Comparison of ENCODE assay signal across 8 mouse cellular contexts in the genomic region with DNA sequence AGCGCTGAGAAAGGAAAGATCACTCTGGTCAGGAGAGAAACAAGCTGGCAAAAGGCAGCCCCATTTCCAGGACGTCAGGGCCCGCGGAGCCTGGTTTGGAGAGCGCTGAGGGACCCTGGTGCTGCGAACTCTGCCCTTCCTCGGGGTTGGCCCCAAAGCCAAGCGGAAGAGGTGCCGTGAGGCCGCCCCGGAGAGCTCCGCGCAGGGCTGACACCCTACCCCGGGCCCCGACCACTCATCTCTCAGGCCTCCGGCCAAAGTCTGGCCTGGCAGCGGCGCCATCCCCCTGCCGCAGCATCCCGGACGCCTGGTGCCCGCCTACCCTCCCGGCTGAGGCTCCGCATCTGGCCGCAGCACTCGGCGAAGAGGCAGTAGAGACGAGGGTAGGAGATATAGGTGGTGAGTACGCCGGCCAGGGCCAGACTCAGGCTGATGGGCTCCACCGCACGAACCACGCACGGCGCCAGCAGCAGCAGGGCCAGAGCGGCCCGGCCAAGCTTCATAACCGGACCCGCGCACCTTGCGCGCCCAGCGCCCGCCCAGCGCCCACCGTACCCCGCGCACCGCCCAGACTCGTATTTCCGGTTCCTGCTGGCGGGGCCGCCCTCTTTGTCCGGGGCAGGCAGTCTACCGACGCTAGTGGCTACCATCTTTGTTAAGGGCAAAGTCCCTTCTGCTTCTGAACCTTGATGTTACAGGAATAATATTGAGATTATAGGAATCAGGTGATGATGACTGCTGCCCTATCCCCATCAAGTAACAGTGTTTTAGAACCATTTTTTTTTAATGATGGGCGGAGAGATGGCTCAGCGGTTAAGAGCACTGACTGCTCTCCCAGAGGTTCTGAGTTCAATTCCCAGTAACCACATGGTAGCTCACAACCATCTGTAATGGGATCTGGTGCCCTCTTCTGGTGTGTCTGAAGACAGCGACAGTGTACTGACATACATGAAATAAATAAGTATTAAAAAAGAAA. TPM values are rescaled to one million over a fixed set of nuclear protein-coding genes. Genes with fewer than 3 reads are reported as not detected.
DNase-seq lines count a peak whose midpoint lies in the region; ATAC-seq and TF ChIP-seq lines count a peak whose summit lies in the region.

A gene (minus strand): TSS at position 582 of the 976 bp plus-strand sequence.

- peak; percentile 94 for TF ChIP-seq POLR2A in MEL (IDR thresholded peaks at IDR 0.05; ENCODE audit: control insufficient read depth in 1 of 2, insufficient read depth in 1 of 2, low read depth in 1 of 2, low read length in 2 of 2, poor library complexity in 1 of 2)
- TF ChIP-seq POLR2A in cerebellum, adult 2 months (IDR thresholded peaks at IDR 0.05; ENCODE audit: borderline replicate concordance, insufficient read depth, low read length) = peak; percentile 78

- H3K79me2 ChIP-seq in MEL (ENCODE audit: control insufficient read depth, insufficient read depth, low read length, poor library complexity) = peaks cover 23% of the 10 kb centered on the region

- peak within 1 kb of the TSS; percentile 79 to 96 for H3K4me3 ChIP-seq in MEL (ENCODE audit: control insufficient read depth in 1 of 2, insufficient read depth in 1 of 2, low read depth in 2 of 2, low read length in 2 of 2)
- H3K4me3 ChIP-seq in cerebellum, adult 2 months (replicated peaks; ENCODE audit: insufficient read depth, low read depth, low read length) = peak within 1 kb of the TSS; percentile 59
- peak within 1 kb of the TSS; percentile 100 for H3K4me3 ChIP-seq in lung, embryonic 16.5 days (ENCODE audit: low read length)

- H3K27me3 ChIP-seq in MEL (ENCODE audit: control insufficient read depth in 1 of 2, insufficient read depth in 2 of 2, low read length in 2 of 2) = no peaks in the 10 kb centered on the region
- H3K27me3 ChIP-seq in cerebellum, adult 2 months (ENCODE audit: control insufficient read depth, insufficient read depth, low read length) = no peaks in the 10 kb centered on the region
- H3K27me3 ChIP-seq in lung, embryonic 16.5 days (ENCODE audit: control insufficient read depth, insufficient read depth, low read depth, low read length) = no peaks in the 10 kb centered on the region

- peak; percentile 79 to 82 for ATAC-seq in hematopoietic stem cell, adult 5-6 weeks (replicated peaks in 1 of 2; ENCODE audit: insufficient read depth in 1 of 2, low FRiP score in 2 of 2, low TSS enrichment in 1 of 2, low read depth in 1 of 2, poor library complexity in 2 of 2, severe bottlenecking in 2 of 2)
- ATAC-seq in lung, embryonic 16.5 days (ENCODE audit: low read depth) = peak; percentile 97

- no peak for TF ChIP-seq EP300 in MEL (IDR thresholded peaks at IDR 0.05; ENCODE audit: low read depth in 1 of 2, low read length in 2 of 2)

- 2% methylated on average over 59 of the region's 59 CpGs for WGBS in cerebellum, adult 2 months
- 2% methylated on average over 57 of the region's 59 CpGs for WGBS in lung, embryonic 16.5 days

- no peak; a peak in 1 of 6 replicates for TF ChIP-seq CTCF in MEL (IDR thresholded peaks at IDR 0.05 in 2 of 3, conservative IDR thresholded peaks at IDR 0.05 in 1 of 3; ENCODE audit: control insufficient read depth in 1 of 3, insufficient read depth in 1 of 3, low read depth in 2 of 3, low read length in 3 of 3, poor library complexity in 1 of 3, severe bottlenecking in 1 of 3)
- TF ChIP-seq CTCF in cerebellum, adult 2 months (IDR thresholded peaks at IDR 0.05; ENCODE audit: borderline replicate concordance, insufficient read depth, low read depth, low read length) = no peak

- H3K9ac ChIP-seq in MEL (ENCODE audit: control insufficient read depth, low read depth, low read length, poor library complexity, severe bottlenecking) = peak within 1 kb of the TSS; percentile 96
- H3K9ac ChIP-seq in lung, embryonic 16.5 days (ENCODE audit: low read length) = peak within 1 kb of the TSS; percentile 98

- peak within 1 kb of the TSS; percentile 65 for H3K27ac ChIP-seq in MEL (ENCODE audit: control insufficient read depth, low read depth, low read length)
- peak within 1 kb of the TSS; percentile 8 for H3K27ac ChIP-seq in cerebellum, adult 2 months (ENCODE audit: insufficient read depth, low read length)
- peak within 1 kb of the TSS; percentile 73 for H3K27ac ChIP-seq in lung, embryonic 16.5 days (ENCODE audit: low read length)

- H3K4me1 ChIP-seq in MEL (ENCODE audit: control insufficient read depth in 1 of 2, insufficient read depth in 2 of 2, low read length in 2 of 2) = peaks cover 0 to 22% of the 10 kb centered on the region in 2 experiments; a peak in 3 of 4 replicates
- peaks cover 8% of the 10 kb centered on the region; the same call in 1 of the 2 replicates for H3K4me1 ChIP-seq in cerebellum, adult 2 months (ENCODE audit: control insufficient read depth, insufficient read depth, low read length)
- H3K4me1 ChIP-seq in lung, embryonic 16.5 days (replicated peaks; ENCODE audit: control insufficient read depth, insufficient read depth, low read length) = peaks cover 11% of the 10 kb centered on the region

- DNase-seq in MEL (ENCODE audit: low read depth, low spot score) = peak; percentile 95
- DNase-seq in cerebellum, adult 2 months = peak; percentile 90 to 91
- DNase-seq in forelimb bud, embryonic 11.5 days (ENCODE audit: low read depth, low spot score) = peak; percentile 86
- peak; percentile 84 for DNase-seq in layer of hippocampus, adult 9-10 months (ENCODE audit: low spot score)
- DNase-seq in ovary, postnatal 10 days (ENCODE audit: low spot score) = peak; percentile 68
- peak; percentile 77 to 85 for DNase-seq in thymus, postnatal 10 days (ENCODE audit: low spot score in 2 of 2)

- peaks cover 1 to 23% of the 10 kb centered on the region in 2 experiments; a peak in 3 of 4 replicates for H3K36me3 ChIP-seq in MEL (ENCODE audit: control insufficient read depth in 1 of 2, insufficient read depth in 2 of 2, low read length in 2 of 2)
- H3K36me3 ChIP-seq in lung, embryonic 16.5 days (ENCODE audit: control insufficient read depth, insufficient read depth, low read length) = peaks cover 22% of the 10 kb centered on the region

- H3K4me2 ChIP-seq in lung, embryonic 16.5 days (ENCODE audit: low read depth, low read length) = peak within 1 kb of the TSS; percentile 94

- no peaks in the 10 kb centered on the region for H3K9me3 ChIP-seq in MEL (replicated peaks; ENCODE audit: insufficient read depth, low read length)
- H3K9me3 ChIP-seq in lung, embryonic 16.5 days (ENCODE audit: control insufficient read depth, low read length) = no peaks in the 10 kb centered on the region

- TF ChIP-seq RAD21 in MEL (IDR thresholded peaks at IDR 0.05; ENCODE audit: low read depth, low read length) = no peak

TF ChIP-seq in MEL, 35 proteins besides CTCF, POLR2A, EP300 and RAD21:
- TF ChIP-seq JUND (IDR thresholded peaks at IDR 0.05; ENCODE audit: low read depth, low read length) (no peak), NELFE (IDR thresholded peaks at IDR 0.05; ENCODE audit: low read depth, low read length) (peak; percentile 97), MEF2A (IDR thresholded peaks at IDR 0.05; ENCODE audit: extremely low read depth, insufficient replicate concordance, low read depth, low read length, poor library complexity, severe bottlenecking) (no peak), HCFC1 (IDR thresholded peaks at IDR 0.05; ENCODE audit: low read depth, low read length) (peak; percentile 96), KAT2A (conservative IDR thresholded peaks at IDR 0.05; ENCODE audit: low read depth, low read length) (peak; percentile 70; the same call in 1 of the 2 replicates), TBP (IDR thresholded peaks at IDR 0.05; ENCODE audit: low read depth, low read length) (0 out of 2 replicates have a peak, but pooled peaks have one; percentile 47), ZNF384 (IDR thresholded peaks at IDR 0.05; ENCODE audit: low read depth, low read length) (peak; percentile 73), RCOR1 (IDR thresholded peaks at IDR 0.05; ENCODE audit: low read depth, low read length) (peak; percentile 57; the same call in 1 of the 2 replicates), MAX (IDR thresholded peaks at IDR 0.05; ENCODE audit: low read length) (peak; percentile 36; the same call in 1 of the 2 replicates), MXI1 (IDR thresholded peaks at IDR 0.05; ENCODE audit: low read depth, low read length) (peak; percentile 48; the same call in 1 of the 2 replicates), NRF1 (IDR thresholded peaks at IDR 0.05; ENCODE audit: insufficient read depth, low read depth, low read length, poor library complexity, severe bottlenecking) (peak; percentile 66), SIN3A (IDR thresholded peaks at IDR 0.05; ENCODE audit: low read length) (peak; percentile 74), ZMIZ1 (IDR thresholded peaks at IDR 0.05; ENCODE audit: low read depth, low read length) (peak; percentile 85; the same call in 1 of the 2 replicates), ZC3H11A (IDR thresholded peaks at IDR 0.05; ENCODE audit: low read depth, low read length) (no peak), CHD2 (IDR thresholded peaks at IDR 0.05; ENCODE audit: low read length) (no peak), CHD1 (IDR thresholded peaks at IDR 0.05; ENCODE audit: low read depth, low read length) (no peak; the same call in 1 of the 2 replicates), POLR2AphosphoS2 (IDR thresholded peaks at IDR 0.05; ENCODE audit: low read length) (peak; percentile 91), ELF1 (IDR thresholded peaks at IDR 0.05; ENCODE audit: low read depth, low read length) (peak; percentile 77)

RNA-seq across cellular contexts. Expression of the gene that starts here (rescaled TPM):
- total RNA-seq in MEL (2012; rRNA removed) = 45.8 and 55.6 TPM in 2 replicates
- polyA plus RNA-seq in MEL (2012; ENCODE audit: insufficient read depth in 1 of 2, insufficient read length in 2 of 2, low read depth in 1 of 2, low replicate concordance in 2 of 2, missing spikeins in 1 of 2) = 10 to 100 TPM in 1 of 2 experiments, not detected in 1; 60.1 TPM
- 50.5 and 56.3 TPM in 2 replicates for polyA plus RNA-seq in cerebellum, adult 2 months (2012; rRNA removed)
- total RNA-seq in hematopoietic stem cell, adult 5-6 weeks (2017) = 35.8 and 60.3 TPM in 2 replicates
- polyA plus RNA-seq in lung, embryonic 16.5 days (2015; fragmentation: Nextera tagmentation; extraction: Ambion mirVana) = 72.8 and 77.1 TPM in 2 replicates

Comparison
In these comparisons a context has a peak if more than half of its experiments do, and no peak if none do; other contexts are left out.
1. Peak in every context shown above with its lines: DNase-seq, ATAC-seq, H3K4me3 ChIP-seq and H3K27ac ChIP-seq.
2. H3K27ac ChIP-seq: peak in every context shown above with its lines; median percentile 73 in lung, embryonic 16.5 days; 65 in MEL; 8 in cerebellum, adult 2 months.